Mouse (Mus musculus): Measurements from ENCODE around the gene Gdpd5. TPM values are rescaled to one million over a fixed set of nuclear protein-coding genes. Genes with fewer than 3 reads are reported as not detected.

Gdpd5 gene
- polyA plus RNA-seq, 1 experiment from 2014 or later, result 15.4 TPM

DNA sequence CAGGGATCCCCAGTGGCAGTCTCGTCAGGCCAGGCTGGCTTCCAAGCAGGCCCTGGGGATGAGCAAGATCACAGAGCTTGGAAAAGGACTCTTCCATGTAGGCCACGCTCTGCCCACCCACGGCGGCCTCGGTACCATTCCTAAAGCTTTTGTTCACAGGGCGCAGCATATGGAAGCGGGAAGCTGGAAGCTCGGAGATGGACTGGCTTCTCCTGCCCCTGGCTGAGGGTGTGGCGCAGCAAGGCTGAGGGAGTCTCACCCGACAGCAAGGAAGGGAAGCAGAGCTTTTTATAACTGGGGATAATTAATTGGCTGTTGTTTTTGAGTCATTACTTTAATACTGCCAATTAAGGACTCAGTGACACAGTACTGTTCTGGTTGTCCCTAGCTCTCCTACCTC lies 45.8 kb downstream of the Gdpd5 start:
- 66% methylated on average over 10 of the region's 10 CpGs for WGBS

GRCm38 (mm10) chr7:99427987-99428386 lies 46.8 kb downstream of the Gdpd5 start:
- WGBS, result 92% methylated on average over 3 of the region's 3 CpGs
- Histone ChIP-seq H3K27ac (ENCODE audit: low read depth, low read length) (no peak overlapping the region), H3K9me3 (ENCODE audit: control insufficient read depth, low read length) (no peaks in the 10 kb centered on the region), H3K27me3 (ENCODE audit: control insufficient read depth, insufficient read depth, low read length) (no peaks in the 10 kb centered on the region), H3K4me3 (ENCODE audit: low read length) (no peak overlapping the region), H3K4me2 (replicated peaks; ENCODE audit: low read depth, low read length) (no peak overlapping the region), H3K4me1 (ENCODE audit: control insufficient read depth, insufficient read depth, low read length) (peaks cover 8% of the 10 kb centered on the region), H3K36me3 (ENCODE audit: control insufficient read depth, insufficient read depth, low read length) (no peaks in the 10 kb centered on the region), H3K9ac (ENCODE audit: low read depth, low read length) (no peak overlapping the region)
- no peak for ATAC-seq (ENCODE audit: low FRiP score, low TSS enrichment)

More for the DNA sequence above, 45.8 kb downstream of the Gdpd5 start:
- no peak overlapping the region for H3K4me2 ChIP-seq (replicated peaks; ENCODE audit: low read depth, low read length)
- H3K27ac ChIP-seq (ENCODE audit: low read depth, low read length), result no peak overlapping the region
- no peaks in the 10 kb centered on the region for H3K36me3 ChIP-seq (ENCODE audit: control insufficient read depth, insufficient read depth, low read length)
- H3K27me3 ChIP-seq (ENCODE audit: control insufficient read depth, insufficient read depth, low read length), result no peaks in the 10 kb centered on the region
- H3K4me3 ChIP-seq (ENCODE audit: low read length), result no peak overlapping the region
- H3K4me1 ChIP-seq (ENCODE audit: control insufficient read depth, insufficient read depth, low read length), result peaks cover 8% of the 10 kb centered on the region
- no peak overlapping the region; the same call in 1 of the 2 replicates for H3K9ac ChIP-seq (ENCODE audit: low read depth, low read length)
- H3K9me3 ChIP-seq (ENCODE audit: control insufficient read depth, low read length), result no peaks in the 10 kb centered on the region
- no peak for ATAC-seq (ENCODE audit: low FRiP score, low TSS enrichment)

- H3K9ac ChIP-seq (ENCODE audit: low read depth, low read length), result no peak overlapping the region
- H3K9me3 ChIP-seq (ENCODE audit: control insufficient read depth, low read length), result no peaks in the 10 kb centered on the region
- peaks cover 8% of the 10 kb centered on the region for H3K4me1 ChIP-seq (ENCODE audit: control insufficient read depth, insufficient read depth, low read length)
- H3K4me3 ChIP-seq (ENCODE audit: low read length), result no peak overlapping the region
- H3K4me2 ChIP-seq (replicated peaks; ENCODE audit: low read depth, low read length), result no peak overlapping the region
- no peak overlapping the region for H3K27ac ChIP-seq (ENCODE audit: low read depth, low read length)
- WGBS, result 91% methylated on average over 5 of the region's 5 CpGs
- H3K36me3 ChIP-seq (ENCODE audit: control insufficient read depth, insufficient read depth, low read length), result no peaks in the 10 kb centered on the region
- ATAC-seq (ENCODE audit: low FRiP score, low TSS enrichment), result no peak
- H3K27me3 ChIP-seq (ENCODE audit: control insufficient read depth, insufficient read depth, low read length), result no peaks in the 10 kb centered on the region
These were observed 47.6 kb downstream of the Gdpd5 start for GRCm38 (mm10) chr7:99428836-99429235.

GRCm38 (mm10) chr7:99429786-99430185 lies 48.6 kb downstream of the Gdpd5 start:
- Histone ChIP-seq H3K4me1 (ENCODE audit: control insufficient read depth, insufficient read depth, low read length) (peaks cover 5% of the 10 kb centered on the region), H3K4me3 (ENCODE audit: low read length) (no peak overlapping the region), H3K4me2 (replicated peaks; ENCODE audit: low read depth, low read length) (no peak overlapping the region), H3K27me3 (ENCODE audit: control insufficient read depth, insufficient read depth, low read length) (no peaks in the 10 kb centered on the region), H3K9me3 (ENCODE audit: control insufficient read depth, low read length) (no peaks in the 10 kb centered on the region), H3K9ac (ENCODE audit: low read depth, low read length) (no peak overlapping the region), H3K36me3 (ENCODE audit: control insufficient read depth, insufficient read depth, low read length) (no peaks in the 10 kb centered on the region), H3K27ac (ENCODE audit: low read depth, low read length) (no peak overlapping the region)
- no peak for ATAC-seq (ENCODE audit: low FRiP score, low TSS enrichment)
- WGBS, result 42% methylated on average over 6 of the region's 6 CpGs

GRCm38 (mm10) chr7:99430246-99430645 lies 49.0 kb downstream of the Gdpd5 start:
- Histone ChIP-seq H3K27me3 (ENCODE audit: control insufficient read depth, insufficient read depth, low read length) (no peaks in the 10 kb centered on the region), H3K4me1 (ENCODE audit: control insufficient read depth, insufficient read depth, low read length) (peaks cover under 1% of the 10 kb centered on the region; the same call in 1 of the 2 replicates), H3K27ac (ENCODE audit: low read depth, low read length) (no peak overlapping the region), H3K9ac (ENCODE audit: low read depth, low read length) (no peak overlapping the region), H3K9me3 (ENCODE audit: control insufficient read depth, low read length) (no peaks in the 10 kb centered on the region), H3K36me3 (ENCODE audit: control insufficient read depth, insufficient read depth, low read length) (no peaks in the 10 kb centered on the region), H3K4me2 (replicated peaks; ENCODE audit: low read depth, low read length) (no peak overlapping the region), H3K4me3 (ENCODE audit: low read length) (no peak overlapping the region)
- no peak for ATAC-seq (ENCODE audit: low FRiP score, low TSS enrichment)
- 67% methylated on average over 11 of the region's 11 CpGs for WGBS

GRCm38 (mm10) chr7:99432248-99432647 lies 51.0 kb downstream of the Gdpd5 start:
- H3K4me1 ChIP-seq (ENCODE audit: control insufficient read depth, insufficient read depth, low read length), result 0 out of 2 replicates have a peak, but pooled peaks cover 5% of the 10 kb centered on the region
- no peaks in the 10 kb centered on the region for H3K27me3 ChIP-seq (ENCODE audit: control insufficient read depth, insufficient read depth, low read length)
- no peaks in the 10 kb centered on the region for H3K36me3 ChIP-seq (ENCODE audit: control insufficient read depth, insufficient read depth, low read length)
- H3K4me3 ChIP-seq (ENCODE audit: low read length), result no peak overlapping the region
- H3K4me2 ChIP-seq (replicated peaks; ENCODE audit: low read depth, low read length), result no peak overlapping the region
- WGBS, result 54% methylated on average over 14 of the region's 14 CpGs
- no peaks in the 10 kb centered on the region for H3K9me3 ChIP-seq (ENCODE audit: control insufficient read depth, low read length)
- H3K9ac ChIP-seq (ENCODE audit: low read depth, low read length), result no peak overlapping the region
- no peak for ATAC-seq (ENCODE audit: low FRiP score, low TSS enrichment)
- H3K27ac ChIP-seq (ENCODE audit: low read depth, low read length), result no peak overlapping the region

GRCm38 (mm10) chr7:99432863-99433262 lies 51.6 kb downstream of the Gdpd5 start:
- Histone ChIP-seq H3K9me3 (ENCODE audit: control insufficient read depth, low read length) (no peaks in the 10 kb centered on the region), H3K36me3 (ENCODE audit: control insufficient read depth, insufficient read depth, low read length) (no peaks in the 10 kb centered on the region), H3K4me2 (replicated peaks; ENCODE audit: low read depth, low read length) (no peak overlapping the region), H3K27me3 (ENCODE audit: control insufficient read depth, insufficient read depth, low read length) (no peaks in the 10 kb centered on the region), H3K4me1 (ENCODE audit: control insufficient read depth, insufficient read depth, low read length) (0 out of 2 replicates have a peak, but pooled peaks cover 5% of the 10 kb centered on the region), H3K9ac (ENCODE audit: low read depth, low read length) (no peak overlapping the region), H3K4me3 (ENCODE audit: low read length) (no peak overlapping the region), H3K27ac (ENCODE audit: low read depth, low read length) (no peak overlapping the region)
- no peak for ATAC-seq (ENCODE audit: low FRiP score, low TSS enrichment)
- 80% methylated on average over 6 of the region's 6 CpGs for WGBS

GRCm38 (mm10) chr7:99434672-99435250 lies 53.5 kb downstream of the Gdpd5 start:
- 58% methylated on average over 12 of the region's 12 CpGs for WGBS
- Histone ChIP-seq H3K4me3 (ENCODE audit: low read length) (no peak overlapping the region), H3K36me3 (ENCODE audit: control insufficient read depth, insufficient read depth, low read length) (no peaks in the 10 kb centered on the region), H3K4me2 (replicated peaks; ENCODE audit: low read depth, low read length) (no peak overlapping the region), H3K27me3 (ENCODE audit: control insufficient read depth, insufficient read depth, low read length) (no peaks in the 10 kb centered on the region), H3K4me1 (ENCODE audit: control insufficient read depth, insufficient read depth, low read length) (0 out of 2 replicates have a peak, but pooled peaks cover 5% of the 10 kb centered on the region), H3K9ac (ENCODE audit: low read depth, low read length) (no peak overlapping the region), H3K9me3 (ENCODE audit: control insufficient read depth, low read length) (no peaks in the 10 kb centered on the region), H3K27ac (ENCODE audit: low read depth, low read length) (no peak overlapping the region)
- ATAC-seq (ENCODE audit: low FRiP score, low TSS enrichment), result no peak

DNA sequence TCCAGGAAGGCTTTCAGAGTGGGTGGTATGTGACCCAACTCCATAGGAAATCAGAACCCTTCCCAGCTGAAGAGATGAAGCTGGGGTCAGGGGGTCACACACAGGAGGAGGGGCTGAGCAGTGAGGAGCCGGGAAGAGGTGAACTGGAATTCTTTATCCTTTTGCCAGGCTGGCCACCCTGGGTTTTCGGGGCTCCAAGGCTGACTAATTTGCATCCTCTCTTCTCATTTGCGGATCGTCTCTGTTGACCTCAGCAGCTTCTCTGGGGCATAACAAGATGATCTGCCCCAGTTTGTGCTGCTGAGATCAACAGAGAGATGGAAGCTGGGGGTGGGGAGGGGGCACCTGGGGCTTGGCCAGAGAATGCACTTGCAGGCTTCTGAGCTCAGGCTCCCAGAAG lies 55.3 kb downstream of the Gdpd5 start:
- H3K36me3 ChIP-seq (ENCODE audit: control insufficient read depth, insufficient read depth, low read length), result no peaks in the 10 kb centered on the region
- ATAC-seq (ENCODE audit: low FRiP score, low TSS enrichment), result no peak
- H3K4me3 ChIP-seq (ENCODE audit: low read length), result no peak overlapping the region
- no peaks in the 10 kb centered on the region for H3K27me3 ChIP-seq (ENCODE audit: control insufficient read depth, insufficient read depth, low read length)
- 13% methylated on average over 4 of the region's 4 CpGs for WGBS
- no peaks in the 10 kb centered on the region for H3K9me3 ChIP-seq (ENCODE audit: control insufficient read depth, low read length)
- no peak overlapping the region for H3K4me2 ChIP-seq (replicated peaks; ENCODE audit: low read depth, low read length)
- no peak overlapping the region; the same call in 1 of the 2 replicates for H3K9ac ChIP-seq (ENCODE audit: low read depth, low read length)
- H3K27ac ChIP-seq (ENCODE audit: low read depth, low read length), result no peak overlapping the region
- H3K4me1 ChIP-seq (ENCODE audit: control insufficient read depth, insufficient read depth, low read length), result peaks cover 11% of the 10 kb centered on the region; the same call in 1 of the 2 replicates
